In the genomic region with DNA sequence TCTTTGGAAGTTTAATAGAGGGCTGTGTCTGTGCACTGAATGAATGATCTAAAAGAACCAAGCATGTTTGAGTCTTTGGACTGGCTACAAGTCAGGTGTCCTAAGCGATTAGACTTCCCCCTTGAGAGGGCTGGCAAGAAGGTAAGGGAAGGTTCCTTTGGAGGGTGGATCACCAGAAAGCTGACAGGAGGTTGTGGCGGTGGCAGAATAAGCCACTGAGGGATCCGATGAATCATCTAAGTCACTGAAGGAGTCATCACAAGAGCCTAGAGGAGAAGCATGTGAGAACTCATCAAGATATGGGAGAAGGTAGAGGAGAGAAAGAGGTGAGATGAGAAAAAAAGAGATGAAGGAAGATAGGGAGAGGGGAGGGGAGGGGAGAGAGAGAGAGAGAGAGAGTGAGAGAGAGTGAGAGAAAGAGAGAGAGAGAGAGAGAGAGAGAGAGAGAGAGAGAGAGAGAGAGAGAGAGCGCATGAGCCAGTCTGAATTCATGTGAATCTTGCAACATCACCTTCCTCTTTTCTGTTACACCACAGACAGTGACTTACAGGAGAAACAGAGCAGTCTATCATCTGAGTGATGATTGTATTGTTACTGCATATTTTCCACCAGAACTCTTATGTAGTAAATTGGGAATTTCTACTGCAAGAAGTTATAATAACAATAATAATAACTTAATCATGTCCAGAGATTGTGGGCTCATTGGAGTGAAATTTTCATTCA, we compare ENCODE assay signal across 27 mouse cellular contexts.
DNase-seq lines count a peak whose midpoint lies in the region; ATAC-seq lines count a peak whose summit lies in the region.
"Had no signal": no experiment of that assay in that cellular context is flagged by ENCODE, and none has a peak within 500 bp of the region (broad histone marks: within the 10 kb centered on the region; RNA-seq: fewer than 3 reads in every experiment).

No protein-coding gene starts in this region.

- WGBS in liver, embryonic 16.5 days (ENCODE audit: insufficient replicate concordance): 33% methylated on average over 4 of the region's 4 CpGs
- WGBS in liver, embryonic 11.5 days: 56% methylated on average over 4 of the region's 4 CpGs
- 83% methylated on average over 4 of the region's 4 CpGs for WGBS in intestine, embryonic 15.5 days

- ATAC-seq in liver, embryonic 16.5 days (ENCODE audit: low read depth): peak; percentile 24; the same call in 1 of the 2 replicates
- ATAC-seq in liver, embryonic 11.5 days (replicated peaks; ENCODE audit: low FRiP score): no peak
- ATAC-seq in megakaryocyte, adult 5-6 weeks (ENCODE audit: poor library complexity, severe bottlenecking): peak; percentile 80
- no peak for ATAC-seq in intestine, embryonic 15.5 days
- ATAC-seq: forebrain, postnatal 0 days; intestine, postnatal 0 days; liver, embryonic 12.5 days had no signal

- H3K9me3 ChIP-seq in liver, embryonic 16.5 days (replicated peaks; ENCODE audit: control insufficient read depth, low read length): no peaks in the 10 kb centered on the region
- H3K9me3 ChIP-seq in liver, embryonic 11.5 days (ENCODE audit: control insufficient read depth, low read length): no peaks in the 10 kb centered on the region
- no peaks in the 10 kb centered on the region for H3K9me3 ChIP-seq in intestine, embryonic 15.5 days
- H3K9me3 ChIP-seq: forebrain, embryonic 12.5 days; hindbrain, embryonic 12.5 days; limb, embryonic 12.5 days; liver, embryonic 12.5 days; megakaryocyte, embryonic 14.5 days; midbrain, embryonic 12.5 days; neural tube, embryonic 13.5 days had no signal

- no peak overlapping the region for H3K4me3 ChIP-seq in liver, embryonic 16.5 days (ENCODE audit: low read depth, low read length)
- H3K4me3 ChIP-seq in liver, embryonic 11.5 days (ENCODE audit: low read depth, low read length): no peak overlapping the region
- no peak overlapping the region for H3K4me3 ChIP-seq in intestine, embryonic 15.5 days (replicated peaks)
- H3K4me3 ChIP-seq: erythroblast, embryonic 14.5 days; forebrain, embryonic 12.5 days; hindbrain, embryonic 12.5 days; limb, embryonic 12.5 days; liver, embryonic 12.5 days; megakaryocyte, embryonic 14.5 days; midbrain, embryonic 12.5 days; neural tube, embryonic 13.5 days had no signal

- H3K27ac ChIP-seq in liver, embryonic 16.5 days (ENCODE audit: low read length): no peak overlapping the region
- no peak overlapping the region for H3K27ac ChIP-seq in liver, embryonic 11.5 days (ENCODE audit: low read depth, low read length)
- H3K27ac ChIP-seq in intestine, embryonic 15.5 days: no peak overlapping the region
- H3K27ac ChIP-seq: forebrain, embryonic 12.5 days; hindbrain, embryonic 12.5 days; limb, embryonic 12.5 days; liver, embryonic 12.5 days; midbrain, embryonic 12.5 days; neural tube, embryonic 13.5 days had no signal

- no peaks in the 10 kb centered on the region for H3K27me3 ChIP-seq in liver, embryonic 16.5 days (ENCODE audit: control insufficient read depth, insufficient read depth, low read depth, low read length)
- H3K27me3 ChIP-seq in liver, embryonic 11.5 days (replicated peaks; ENCODE audit: control insufficient read depth, insufficient read depth, low read length): no peaks in the 10 kb centered on the region
- no peaks in the 10 kb centered on the region for H3K27me3 ChIP-seq in intestine, embryonic 15.5 days (replicated peaks)
- H3K27me3 ChIP-seq: forebrain, embryonic 12.5 days; hindbrain, embryonic 12.5 days; limb, embryonic 12.5 days; liver, embryonic 12.5 days; megakaryocyte, embryonic 14.5 days; midbrain, embryonic 12.5 days; neural tube, embryonic 13.5 days had no signal

- H3K4me2 ChIP-seq in liver, embryonic 16.5 days (ENCODE audit: low read depth, low read length): no peak overlapping the region
- H3K4me2 ChIP-seq in liver, embryonic 11.5 days: no peak overlapping the region
- H3K4me2 ChIP-seq in intestine, embryonic 15.5 days (replicated peaks): no peak overlapping the region
- H3K4me2 ChIP-seq: forebrain, embryonic 12.5 days; hindbrain, embryonic 12.5 days; limb, embryonic 12.5 days; liver, embryonic 12.5 days; lung, embryonic 14.5 days; midbrain, embryonic 12.5 days; neural tube, embryonic 13.5 days had no signal

- H3K4me1 ChIP-seq in liver, embryonic 16.5 days (ENCODE audit: control insufficient read depth, low read depth, low read length): no peaks in the 10 kb centered on the region
- no peaks in the 10 kb centered on the region for H3K4me1 ChIP-seq in liver, embryonic 11.5 days (replicated peaks; ENCODE audit: control insufficient read depth, insufficient read depth, low read length)
- H3K4me1 ChIP-seq in intestine, embryonic 15.5 days (replicated peaks): no peaks in the 10 kb centered on the region
- H3K4me1 ChIP-seq: forebrain, embryonic 12.5 days; hindbrain, embryonic 12.5 days; limb, embryonic 12.5 days; liver, embryonic 12.5 days; megakaryocyte, embryonic 14.5 days; midbrain, embryonic 12.5 days; neural tube, embryonic 13.5 days had no signal

- H3K36me3 ChIP-seq in liver, embryonic 16.5 days (ENCODE audit: control insufficient read depth, insufficient read depth): no peaks in the 10 kb centered on the region
- H3K36me3 ChIP-seq in liver, embryonic 11.5 days (ENCODE audit: control insufficient read depth, insufficient read depth, low read length): no peaks in the 10 kb centered on the region
- H3K36me3 ChIP-seq in intestine, embryonic 15.5 days: no peaks in the 10 kb centered on the region
- H3K36me3 ChIP-seq: forebrain, embryonic 12.5 days; hindbrain, embryonic 12.5 days; limb, embryonic 12.5 days; liver, embryonic 12.5 days; midbrain, embryonic 12.5 days; neural tube, embryonic 13.5 days had no signal

- no peak overlapping the region for H3K9ac ChIP-seq in liver, embryonic 16.5 days (ENCODE audit: low read depth, low read length)
- no peak overlapping the region for H3K9ac ChIP-seq in liver, embryonic 11.5 days (ENCODE audit: low read depth, low read length)
- no peak overlapping the region for H3K9ac ChIP-seq in intestine, embryonic 15.5 days
- H3K9ac ChIP-seq: forebrain, embryonic 12.5 days; forebrain, postnatal 0 days; hindbrain, embryonic 12.5 days; limb, embryonic 12.5 days; liver, embryonic 12.5 days; lung, embryonic 14.5 days; midbrain, embryonic 12.5 days; neural tube, embryonic 13.5 days had no signal

- DNase-seq in liver, embryonic 11.5 days (ENCODE audit: low spot score): no peak
- peak; percentile 5 for DNase-seq in 3134 (ENCODE audit: extremely low read depth, insufficient read length, low spot score)
- peak; percentile 36 for DNase-seq in c-Kit-positive CD71-negative TER-119-negative erythroid progenitor cells, embryonic 14.5 days (ENCODE audit: low read depth)
- no peak for DNase-seq in cerebellum, adult 9-11 months
- no peak for DNase-seq in layer of hippocampus, adult 9-11 months
- DNase-seq: adrenal gland, postnatal 14 days; cerebellum, adult 11 months; cerebellum, postnatal 10 days; forebrain, postnatal 0 days; gastrocnemius, postnatal 10 days; heart, postnatal 14 days; kidney, adult 9 months; kidney, postnatal 10 days; lung, embryonic 14.5 days; thymus, postnatal 4 days had no signal

Comparison
In these comparisons a context has a peak if more than half of its experiments do, and no peak if none do; other contexts are left out.
1. ATAC-seq: peak in liver, embryonic 16.5 days (single experiment) and megakaryocyte, adult 5-6 weeks (single experiment); none in liver, embryonic 11.5 days (single experiment) and intestine, embryonic 15.5 days (single experiment).
2. DNase-seq: peak in 3134 (single experiment) and c-Kit-positive CD71-negative TER-119-negative erythroid progenitor cells, embryonic 14.5 days (single experiment); none in liver, embryonic 11.5 days (single experiment), cerebellum, adult 9-11 months (single experiment) and layer of hippocampus, adult 9-11 months (single experiment).